Mouse (Mus musculus) cortical plate, adult 2 months (tissue): Measurements from ENCODE around the gene Ift43.

Source experiments
- CTCF ChIP-seq: fragments of 200-500 bp; IDR thresholded peaks from 2 replicates; pipeline ENCODE4 v1.5.1; 2011; ENCODE audit warnings: mild to moderate bottlenecking, control low read depth, low read length; ENCODE audit not compliant: insufficient read depth; ENCODE audit errors: extremely low read depth
- POLR2A ChIP-seq: fragments of 200-500 bp; IDR thresholded peaks from 2 replicates; pipeline ENCODE4 v1.6.1; 2011; ENCODE audit warnings: mild to moderate bottlenecking, low read length, control low read depth; ENCODE audit not compliant: insufficient read depth; ENCODE audit errors: extremely low read depth

GRCm38 (mm10) chr12:86138696-86139095 is 56.4 kb downstream of the Ift43 start:
- TF ChIP-seq CTCF: no peak
- TF ChIP-seq POLR2A: no peak
